Mouse (Mus musculus): ENCODE measurements around the gene Dis3. TPM values are rescaled to one million over a fixed set of nuclear protein-coding genes. Genes with fewer than 3 reads are reported as not detected.

The Dis3 gene
- polyA plus RNA-seq, 1 experiment, result 86.8 TPM

- H3K4me1 ChIP-seq (ENCODE audit: control insufficient read depth, insufficient read depth, low read length), result no peaks in the 10 kb centered on the region
- peak overlapping the region; percentile 73 for H3K9ac ChIP-seq (ENCODE audit: low read depth, poor library complexity, severe bottlenecking)
- H3K27me3 ChIP-seq (ENCODE audit: control insufficient read depth, insufficient read depth, low read length, poor library complexity, severe bottlenecking), result no peaks in the 10 kb centered on the region
- 0 out of 2 replicates have a peak overlapping the region, but pooled peaks have one; percentile 52 for H3K27ac ChIP-seq (ENCODE audit: insufficient read depth, low read length)
- peaks cover 11% of the 10 kb centered on the region; the same call in 1 of the 2 replicates for H3K36me3 ChIP-seq (ENCODE audit: control insufficient read depth, insufficient read depth, low read length, poor library complexity, severe bottlenecking)
- TF ChIP-seq POLR2A (IDR thresholded peaks at IDR 0.05; ENCODE audit: insufficient read depth, low read length) (no peak), CTCF (IDR thresholded peaks at IDR 0.05; ENCODE audit: low read depth, low read length) (no peak), EP300 (IDR thresholded peaks at IDR 0.05; ENCODE audit: insufficient read depth, low read depth, low read length) (no peak)
- H3K4me3 ChIP-seq (ENCODE audit: low read depth, low read length), result peak overlapping the region; percentile 92
- H3K9me3 ChIP-seq (replicated peaks; ENCODE audit: control insufficient read depth, insufficient read depth, low read length, poor library complexity, severe bottlenecking), result no peaks in the 10 kb centered on the region
These were observed 52.8 kb downstream of the Dis3 start for GRCm38 (mm10) chr14:99046782-99047181.

GRCm38 (mm10) chr14:99046031-99046781 is 53.4 kb downstream of the Dis3 start, which contains the start of the genes Mzt1 and Bora:
Mzt1 (minus strand) TSS chr14:99046134.
Bora (plus strand) TSS chr14:99046222.
- Histone ChIP-seq H3K27ac (ENCODE audit: insufficient read depth, low read length) (peak within 1 kb of the TSS; percentile 52; the same call in 1 of the 2 replicates), H3K27me3 (ENCODE audit: control insufficient read depth, insufficient read depth, low read length, poor library complexity, severe bottlenecking) (no peaks in the 10 kb centered on the region), H3K4me3 (ENCODE audit: low read depth, low read length) (peak within 1 kb of the TSS; percentile 92), H3K4me1 (ENCODE audit: control insufficient read depth, insufficient read depth, low read length) (no peaks in the 10 kb centered on the region), H3K9me3 (replicated peaks; ENCODE audit: control insufficient read depth, insufficient read depth, low read length, poor library complexity, severe bottlenecking) (no peaks in the 10 kb centered on the region), H3K9ac (ENCODE audit: low read depth, poor library complexity, severe bottlenecking) (peak within 1 kb of the TSS; percentile 95), H3K36me3 (ENCODE audit: control insufficient read depth, insufficient read depth, low read length, poor library complexity, severe bottlenecking) (peaks cover 11% of the 10 kb centered on the region; the same call in 1 of the 2 replicates)
- TF ChIP-seq EP300 (IDR thresholded peaks at IDR 0.05; ENCODE audit: insufficient read depth, low read depth, low read length), result no peak
- TF ChIP-seq CTCF (IDR thresholded peaks at IDR 0.05; ENCODE audit: low read depth, low read length), result no peak
- peak; percentile 72 for TF ChIP-seq POLR2A (IDR thresholded peaks at IDR 0.05; ENCODE audit: insufficient read depth, low read length)

- TF ChIP-seq POLR2A (IDR thresholded peaks at IDR 0.05; ENCODE audit: insufficient read depth, low read length) (no peak), CTCF (IDR thresholded peaks at IDR 0.05; ENCODE audit: low read depth, low read length) (no peak), EP300 (IDR thresholded peaks at IDR 0.05; ENCODE audit: insufficient read depth, low read depth, low read length) (no peak)
These were observed 54.1 kb downstream of the Dis3 start for GRCm38 (mm10) chr14:99045378-99046030.

GRCm38 (mm10) chr14:99044718-99045117 is 54.9 kb downstream of the Dis3 start:
- H3K9ac ChIP-seq (ENCODE audit: low read depth, poor library complexity, severe bottlenecking), result peak overlapping the region; percentile 95
- no peaks in the 10 kb centered on the region for H3K4me1 ChIP-seq (ENCODE audit: control insufficient read depth, insufficient read depth, low read length)
- H3K9me3 ChIP-seq (replicated peaks; ENCODE audit: control insufficient read depth, insufficient read depth, low read length, poor library complexity, severe bottlenecking), result no peaks in the 10 kb centered on the region
- H3K27me3 ChIP-seq (ENCODE audit: control insufficient read depth, insufficient read depth, low read length, poor library complexity, severe bottlenecking), result no peaks in the 10 kb centered on the region
- peak overlapping the region; percentile 67 for H3K4me3 ChIP-seq (ENCODE audit: low read depth, low read length)
- no peak for TF ChIP-seq POLR2A (IDR thresholded peaks at IDR 0.05; ENCODE audit: insufficient read depth, low read length)
- TF ChIP-seq CTCF (IDR thresholded peaks at IDR 0.05; ENCODE audit: low read depth, low read length), result no peak
- no peak for TF ChIP-seq EP300 (IDR thresholded peaks at IDR 0.05; ENCODE audit: insufficient read depth, low read depth, low read length)
- H3K27ac ChIP-seq (ENCODE audit: insufficient read depth, low read length), result no peak overlapping the region
- H3K36me3 ChIP-seq (ENCODE audit: control insufficient read depth, insufficient read depth, low read length, poor library complexity, severe bottlenecking), result 0 out of 2 replicates have a peak, but pooled peaks cover 3% of the 10 kb centered on the region

More at GRCm38 (mm10) chr14:99045378-99046030, 54.1 kb downstream of the Dis3 start:
- H3K4me1 ChIP-seq (ENCODE audit: control insufficient read depth, insufficient read depth, low read length), result no peaks in the 10 kb centered on the region
- peak overlapping the region; percentile 88 for H3K4me3 ChIP-seq (ENCODE audit: low read depth, low read length)
- H3K9me3 ChIP-seq (replicated peaks; ENCODE audit: control insufficient read depth, insufficient read depth, low read length, poor library complexity, severe bottlenecking), result no peaks in the 10 kb centered on the region
- no peaks in the 10 kb centered on the region for H3K27me3 ChIP-seq (ENCODE audit: control insufficient read depth, insufficient read depth, low read length, poor library complexity, severe bottlenecking)
- peak overlapping the region; percentile 7; the same call in 1 of the 2 replicates for H3K27ac ChIP-seq (ENCODE audit: insufficient read depth, low read length)
- peaks cover 7% of the 10 kb centered on the region; the same call in 1 of the 2 replicates for H3K36me3 ChIP-seq (ENCODE audit: control insufficient read depth, insufficient read depth, low read length, poor library complexity, severe bottlenecking)
- H3K9ac ChIP-seq (ENCODE audit: low read depth, poor library complexity, severe bottlenecking), result peak overlapping the region; percentile 95

- H3K9ac ChIP-seq (ENCODE audit: low read depth, poor library complexity, severe bottlenecking), result 0 out of 2 replicates have a peak overlapping the region, but pooled peaks have one; percentile 95
- no peaks in the 10 kb centered on the region for H3K27me3 ChIP-seq (ENCODE audit: control insufficient read depth, insufficient read depth, low read length, poor library complexity, severe bottlenecking)
- no peaks in the 10 kb centered on the region for H3K4me1 ChIP-seq (ENCODE audit: control insufficient read depth, insufficient read depth, low read length)
- H3K4me3 ChIP-seq (ENCODE audit: low read depth, low read length), result peak overlapping the region; percentile 18
- H3K36me3 ChIP-seq (ENCODE audit: control insufficient read depth, insufficient read depth, low read length, poor library complexity, severe bottlenecking), result 0 out of 2 replicates have a peak, but pooled peaks cover 3% of the 10 kb centered on the region
- no peak overlapping the region for H3K27ac ChIP-seq (ENCODE audit: insufficient read depth, low read length)
- no peak for TF ChIP-seq POLR2A (IDR thresholded peaks at IDR 0.05; ENCODE audit: insufficient read depth, low read length)
- TF ChIP-seq CTCF (IDR thresholded peaks at IDR 0.05; ENCODE audit: low read depth, low read length), result no peak
- no peak for TF ChIP-seq EP300 (IDR thresholded peaks at IDR 0.05; ENCODE audit: insufficient read depth, low read depth, low read length)
- no peaks in the 10 kb centered on the region for H3K9me3 ChIP-seq (replicated peaks; ENCODE audit: control insufficient read depth, insufficient read depth, low read length, poor library complexity, severe bottlenecking)
These were observed 55.5 kb downstream of the Dis3 start for GRCm38 (mm10) chr14:99044096-99044495.

Measured in ES-Bruce4 (cell line).